Mouse (Mus musculus) heart, postnatal 10 days (tissue): ENCODE data around the gene Cd163l1. TPM values are rescaled to one million over a fixed set of nuclear protein-coding genes. Genes with fewer than 3 reads are reported as not detected.

Experiments used
- DNase-seq, 2 experiments: peaks; one replicate each; pipeline ENCODE4 v3.0.0; 2021
- intact Hi-C: fragments of 180-260 bp; cut with DNase I; formaldehyde crosslinking; loops from one replicate; pipeline ENCODE4 v1.15.1; 2025
- total RNA-seq, 2 experiments: library from RNA; stranded (reverse); gene quantifications; 2 replicates each; pipeline ENCODE4 v1.2.3; 2021

The Cd163l1 gene
- total RNA-seq = not detected

DNA sequence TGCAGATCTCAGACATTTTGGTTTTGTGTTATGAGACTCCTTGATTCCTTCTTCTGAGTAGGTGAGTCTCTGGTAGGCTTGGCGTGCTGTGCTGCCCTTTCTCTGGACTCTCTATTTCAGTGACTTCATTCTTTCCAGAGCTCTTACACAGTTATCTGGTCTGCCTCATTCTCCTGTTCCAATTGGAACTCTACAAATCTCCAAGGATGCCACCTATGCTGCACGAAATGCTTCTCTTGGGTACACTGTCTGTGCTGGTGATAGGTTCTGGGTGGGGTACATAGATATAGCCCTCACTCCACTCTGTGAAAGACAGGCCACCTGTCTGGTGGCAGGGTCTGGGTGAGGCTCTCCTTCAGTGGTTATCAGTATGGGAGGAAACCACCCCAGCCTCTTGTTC, at the start of gene Cd163l1:
TSS of gene Cd163l1 (plus strand) at position 301 of the 400 bp plus-strand sequence.
- intact Hi-C loops = no loop called here
- DNase-seq = no peak

DNA sequence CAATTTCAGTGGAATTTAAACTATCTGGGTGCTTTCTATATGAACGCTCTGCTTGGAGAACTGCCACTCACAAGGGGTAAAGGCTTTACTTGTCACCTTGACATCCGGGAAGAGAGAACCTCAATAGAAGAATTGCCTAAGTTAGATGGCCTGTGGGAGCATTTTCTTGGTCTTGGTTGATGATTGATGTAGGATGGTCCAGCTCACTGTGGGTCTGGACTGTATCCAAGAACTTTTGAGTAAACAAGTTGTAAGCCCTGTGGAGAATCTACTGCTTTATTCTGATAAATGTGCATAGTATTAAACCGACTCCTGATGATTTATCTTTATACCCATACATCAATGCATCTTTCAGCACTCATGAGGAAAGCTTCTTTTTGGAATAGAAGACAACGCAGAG, 48.7 kb upstream of the Cd163l1 start:
- no peak for DNase-seq
- intact Hi-C loops = no loop called here

DNA sequence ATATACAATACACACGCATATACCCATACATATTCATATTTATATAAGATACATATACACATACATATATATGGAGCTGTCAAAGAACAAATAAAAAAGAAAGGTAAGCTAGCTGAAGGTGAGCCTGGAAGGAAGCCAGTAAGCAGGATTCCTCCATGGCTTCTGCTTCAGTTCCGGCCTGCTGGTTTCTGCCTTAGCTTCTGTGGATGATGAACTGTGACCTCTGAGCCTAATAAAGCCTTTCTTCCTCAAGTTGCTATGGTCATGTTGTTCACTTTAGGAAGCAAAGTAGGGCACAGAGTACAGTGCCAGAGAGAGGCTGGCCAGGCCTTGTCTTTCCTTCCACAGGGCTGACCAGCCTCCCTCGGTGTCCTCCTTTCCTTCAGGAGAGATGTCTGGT, 47.2 kb upstream of the Cd163l1 start:
- intact Hi-C loops = no loop called here
- no peak for DNase-seq

DNA sequence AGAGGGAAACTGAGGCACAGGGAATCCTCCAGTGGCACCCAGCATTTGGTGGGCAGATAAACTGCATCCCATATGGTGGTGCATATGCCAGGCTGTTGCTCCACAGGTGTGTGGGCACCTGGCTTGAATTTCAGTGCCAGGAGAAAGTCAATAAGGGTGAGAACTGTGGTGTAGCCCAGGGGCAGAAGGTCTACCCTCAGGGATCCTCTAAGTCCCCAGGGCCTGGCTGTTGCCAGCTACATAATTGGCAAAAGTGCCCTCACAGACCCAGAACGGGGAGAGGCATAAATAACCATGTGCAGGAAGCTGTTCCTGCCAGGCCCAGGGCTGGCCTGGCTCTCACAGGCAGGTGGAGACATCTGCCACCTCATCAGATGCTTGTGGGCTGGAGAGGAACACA, 45.1 kb upstream of the Cd163l1 start, which contains the start of gene Olfr523:
TSS of gene Olfr523 (plus strand) at position 282 of the 400 bp plus-strand sequence.
- no peak for DNase-seq
- intact Hi-C loops = no loop called here

DNA sequence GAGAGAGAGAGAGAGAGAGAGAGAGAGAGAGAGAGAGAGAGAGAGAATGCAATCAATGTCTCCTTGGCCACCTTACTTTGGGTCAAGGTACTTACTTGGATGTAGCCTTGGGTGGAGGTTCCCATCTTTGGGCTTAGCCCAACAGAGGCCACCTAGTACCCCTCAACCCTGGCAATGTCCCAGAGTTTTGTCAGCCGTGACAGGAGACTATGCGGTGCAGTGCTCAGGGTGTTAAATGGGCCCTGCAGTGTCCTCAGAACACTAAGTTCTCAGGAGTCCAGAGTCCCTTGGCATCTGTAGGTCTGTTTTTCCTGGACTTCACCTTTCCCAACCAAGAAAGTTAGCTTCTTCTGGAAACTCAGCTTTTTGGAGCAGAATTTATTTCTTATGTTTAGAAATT, 38.9 kb upstream of the Cd163l1 start:
- intact Hi-C loops = no loop called here

DNA sequence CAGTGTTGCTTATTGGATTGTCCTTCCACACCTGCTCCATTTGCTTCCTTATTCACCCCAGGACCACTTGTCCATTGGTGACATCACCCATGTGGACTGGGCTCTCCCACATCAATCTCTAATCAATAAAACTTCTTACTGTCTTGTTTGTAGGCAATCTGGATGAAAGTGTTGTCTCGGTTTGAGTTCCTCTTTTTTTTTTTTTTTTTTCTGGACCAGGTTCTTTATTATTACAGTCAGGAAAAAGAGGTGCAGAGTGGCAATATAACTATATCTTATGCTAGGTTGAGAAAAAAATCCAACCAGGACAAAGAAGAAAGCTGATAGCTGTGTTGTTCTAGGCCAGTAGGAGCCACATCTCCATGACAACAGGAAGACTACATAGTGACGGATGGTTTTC, 37.4 kb upstream of the Cd163l1 start:
- intact Hi-C loops = no loop called here
- DNase-seq = no peak

More for the DNA sequence above, 38.9 kb upstream of the Cd163l1 start:
- no peak for DNase-seq

GRCm38 (mm10) chr7:140184206-140184605, 33.9 kb upstream of the Cd163l1 start:
- intact Hi-C loops = no loop called here
- no peak for DNase-seq

GRCm38 (mm10) chr7:140186646-140187620, 31.1 kb upstream of the Cd163l1 start:
- DNase-seq = peak in 1 of 2 experiments; percentile 2
- intact Hi-C loops = no loop called here

- DNase-seq = no peak
- intact Hi-C loops = no loop called here
Observed at GRCm38 (mm10) chr7:140187721-140188390, 30.2 kb upstream of the Cd163l1 start.

GRCm38 (mm10) chr7:140188391-140189328, 29.4 kb upstream of the Cd163l1 start:
- no peak for DNase-seq
- intact Hi-C loops = no loop called here

DNA sequence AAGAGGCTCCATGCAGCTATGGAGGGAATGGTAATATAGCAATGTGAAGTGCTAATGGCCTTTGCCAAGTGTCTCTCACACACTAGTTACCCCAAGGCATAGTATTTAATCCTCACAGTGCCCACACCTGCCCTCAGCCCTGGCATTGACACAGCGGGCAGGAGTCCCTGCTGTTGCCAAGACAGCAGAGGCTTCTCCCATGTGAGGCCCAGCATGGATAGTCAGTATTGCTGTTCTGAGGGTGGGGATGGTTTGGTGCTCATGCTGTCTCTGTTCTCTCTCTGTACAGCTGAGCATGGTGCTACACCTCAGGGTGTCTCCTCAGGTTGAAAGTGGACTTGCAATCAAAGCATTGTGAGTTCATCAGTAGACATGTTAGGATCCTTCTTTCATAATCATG, 27.6 kb upstream of the Cd163l1 start:
- DNase-seq = no peak
- intact Hi-C loops = no loop called here

GRCm38 (mm10) chr7:140192445-140192844, 25.6 kb upstream of the Cd163l1 start:
- intact Hi-C loops = no loop called here
- DNase-seq = no peak

DNA sequence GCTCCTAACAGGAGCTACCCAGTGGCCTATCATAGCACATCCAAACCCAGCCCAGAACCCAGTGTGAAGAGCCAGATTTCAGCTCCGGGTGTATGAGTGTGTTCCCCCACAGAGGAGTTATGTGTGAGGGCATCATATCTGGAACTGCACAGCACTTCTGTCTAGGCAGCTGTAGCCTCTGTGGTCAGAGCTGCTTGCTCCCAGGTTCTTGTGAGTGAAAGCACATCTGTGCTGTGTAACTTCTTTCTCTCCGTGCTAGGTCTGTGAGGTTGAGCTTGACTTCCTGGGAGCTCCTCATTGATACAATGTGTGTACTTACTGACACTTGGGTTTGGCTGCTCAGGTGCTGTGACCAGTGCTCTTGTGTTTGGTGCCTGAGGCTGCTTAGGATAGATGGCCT, 25.2 kb upstream of the Cd163l1 start:
- intact Hi-C loops = no loop called here
- DNase-seq = no peak

DNA sequence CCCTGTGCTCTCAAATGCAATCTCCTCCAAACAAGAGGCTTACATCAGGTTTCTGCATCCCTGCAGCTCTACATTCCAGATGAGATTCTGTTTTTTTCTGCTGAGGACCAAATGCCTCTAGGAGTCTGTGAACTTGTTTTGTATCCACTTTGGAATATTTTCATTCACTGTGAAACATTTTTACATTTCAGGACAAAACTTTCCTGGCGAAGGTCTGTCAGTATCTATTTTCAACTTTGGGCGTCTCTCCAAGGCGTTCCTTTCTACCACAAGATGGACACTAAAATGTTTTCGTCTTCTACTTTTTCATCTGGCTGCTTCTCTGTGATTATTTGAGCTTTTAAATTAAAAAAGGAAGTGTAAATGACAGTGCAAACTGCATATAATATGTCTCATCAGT, 24.0 kb upstream of the Cd163l1 start:
- intact Hi-C loops = no loop called here
- no peak for DNase-seq

DNA sequence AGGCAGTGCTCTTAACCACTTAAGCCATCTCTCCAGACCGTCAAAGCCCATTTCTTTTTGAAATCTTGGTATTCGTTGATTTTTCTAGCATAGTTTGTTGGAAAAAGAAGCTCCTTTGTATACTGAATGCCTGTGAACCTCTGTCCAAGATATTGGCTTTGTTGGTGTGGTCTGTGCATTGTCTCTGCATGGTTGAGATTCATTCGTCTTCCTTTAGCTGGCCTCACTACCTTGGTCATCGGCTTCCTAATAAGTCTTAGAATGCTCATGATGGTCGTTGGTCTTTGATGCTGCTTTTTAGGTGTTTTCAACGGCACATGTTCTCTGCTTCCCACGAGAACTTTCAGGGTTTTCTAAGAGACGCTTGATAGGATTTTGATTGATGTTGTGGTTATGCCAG, 22.1 kb upstream of the Cd163l1 start:
- intact Hi-C loops = no loop called here
- no peak for DNase-seq

DNA sequence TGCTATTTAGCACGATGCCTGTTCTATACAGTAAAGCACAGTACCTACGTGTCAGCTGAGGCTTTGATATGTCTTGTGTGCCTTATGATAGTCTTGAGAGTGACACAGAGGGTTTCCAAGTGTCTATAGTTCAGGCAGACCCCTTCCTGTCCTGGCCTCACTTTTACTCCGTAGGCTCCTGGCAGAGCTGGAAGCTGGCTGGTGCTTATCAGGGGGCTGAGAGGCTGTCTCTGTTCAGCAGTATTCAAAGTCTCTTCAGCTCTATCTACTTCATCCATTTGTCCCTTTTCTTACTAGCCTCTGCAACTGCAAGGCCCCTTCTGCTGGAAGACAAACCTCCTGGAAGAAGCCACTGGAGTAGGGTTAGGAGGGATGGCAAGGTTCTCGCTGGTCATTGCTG, 17.0 kb upstream of the Cd163l1 start:
- intact Hi-C loops = no loop called here
- DNase-seq = no peak

DNA sequence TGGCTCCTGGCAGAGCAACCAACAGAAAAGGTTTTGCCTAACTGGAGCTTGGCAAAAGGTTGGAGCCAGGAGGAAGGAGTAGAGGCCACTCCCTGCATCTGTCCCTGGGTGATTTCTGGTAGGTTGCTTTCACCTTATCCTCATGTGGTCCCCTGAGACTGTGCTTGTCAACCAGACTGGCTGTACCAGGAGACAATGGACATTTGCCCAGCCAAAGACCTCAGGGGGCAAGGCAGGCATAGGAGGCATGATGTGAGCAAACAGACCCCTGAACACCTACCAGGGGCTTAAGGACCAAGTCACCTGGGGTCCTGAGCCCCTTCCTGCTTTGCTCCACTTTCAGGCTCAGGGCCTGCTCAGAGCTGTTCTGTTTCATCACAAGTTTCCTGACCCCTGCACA, 12.2 kb upstream of the Cd163l1 start, which contains the start of gene Olfr524:
TSS of gene Olfr524 (minus strand) at position 101 of the 400 bp plus-strand sequence.
- intact Hi-C loops = no loop called here
- no peak for DNase-seq

GRCm38 (mm10) chr7:140206904-140207303, 11.2 kb upstream of the Cd163l1 start:
- intact Hi-C loops = no loop called here
- no peak for DNase-seq

DNA sequence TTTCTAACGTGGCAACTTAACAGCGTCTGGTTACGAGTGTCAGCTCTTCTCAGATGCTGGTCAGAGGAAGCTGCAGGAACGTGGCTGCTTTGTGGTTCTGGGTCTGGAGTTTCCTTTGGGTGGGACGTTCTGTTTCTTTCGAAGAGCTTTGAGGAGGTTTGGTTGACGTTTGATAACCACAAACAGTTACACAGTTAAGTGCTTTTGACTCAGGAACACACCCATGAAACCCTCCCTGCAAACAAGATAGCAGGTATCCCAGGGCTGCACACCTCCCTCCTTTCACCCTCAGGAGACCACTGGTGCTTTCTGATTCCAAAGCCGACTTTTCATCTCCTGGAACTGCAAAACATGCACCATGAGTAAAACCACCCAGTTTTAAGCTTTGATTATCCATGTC, 9.9 kb upstream of the Cd163l1 start:
- intact Hi-C loops = no loop called here
- DNase-seq = no peak

DNA sequence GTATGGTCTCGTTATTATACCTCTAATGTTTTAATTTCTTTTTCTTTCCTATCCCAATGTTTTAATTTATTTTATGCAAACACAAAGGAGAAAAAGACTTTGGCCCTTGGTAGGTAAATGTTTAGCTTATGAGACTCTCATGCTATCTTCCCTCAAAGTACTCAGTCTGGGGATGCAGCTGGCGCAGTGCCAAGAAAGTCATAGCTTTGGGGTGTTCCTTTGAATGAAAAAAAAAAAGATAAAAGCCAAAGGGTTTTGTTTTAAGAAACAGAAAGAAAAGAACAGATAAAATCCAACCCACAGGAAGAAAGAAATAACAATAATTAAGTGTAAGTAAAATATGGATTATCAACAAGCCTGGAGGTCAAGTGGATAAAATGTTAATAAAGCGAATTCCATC, 9.4 kb upstream of the Cd163l1 start:
- intact Hi-C loops = no loop called here
- DNase-seq = no peak

GRCm38 (mm10) chr7:140213841-140214240, 4.2 kb upstream of the Cd163l1 start:
- intact Hi-C loops = no loop called here
- no peak for DNase-seq
